Mouse (Mus musculus) forebrain, embryonic 16.5 days (tissue): ENCODE data around the gene Wrnip1. TPM values are rescaled to one million over a fixed set of nuclear protein-coding genes. Genes with fewer than 3 reads are reported as not detected.

Source experiments
- ATAC-seq: fragments of 200-750 bp; cut with Nextera tagmentation; 2 replicates; pipeline ENCODE4 v1.8.0; 2017; ENCODE audit warnings: mild to moderate bottlenecking, moderate library complexity
- H3K27ac ChIP-seq: fragments of 300-500 bp; sonication (generic); 2 replicates; pipeline ENCODE4 v1.5.1; 2014; ENCODE audit warnings: low read length, control low read depth
- H3K27me3 ChIP-seq: fragments of 300-500 bp; sonication (generic); replicated peaks from 2 replicates; pipeline ENCODE4 v1.6.1; 2014; ENCODE audit warnings: low read length; ENCODE audit not compliant: control insufficient read depth, insufficient read depth
- H3K36me3 ChIP-seq: fragments of 300-500 bp; sonication (generic); 2 replicates; pipeline ENCODE4 v1.6.1; 2014; ENCODE audit not compliant: control insufficient read depth, insufficient read depth
- H3K4me1 ChIP-seq: fragments of 300-500 bp; sonication (generic); replicated peaks from 2 replicates; pipeline ENCODE4 v1.6.1; 2014; ENCODE audit warnings: low read length; ENCODE audit not compliant: control insufficient read depth, insufficient read depth
- H3K4me2 ChIP-seq: fragments of 300-500 bp; sonication (generic); 2 replicates; pipeline ENCODE4 v1.6.1; 2014; ENCODE audit warnings: mild to moderate bottlenecking, low read length, control low read depth
- H3K4me3 ChIP-seq: fragments of 300-500 bp; sonication (generic); replicated peaks from 2 replicates; pipeline ENCODE4 v1.5.1; 2014; ENCODE audit warnings: mild to moderate bottlenecking, low read length, control low read depth
- H3K9ac ChIP-seq: fragments of 300-500 bp; sonication (generic); replicated peaks from 2 replicates; pipeline ENCODE4 v1.6.1; 2014; ENCODE audit warnings: low read depth, low read length, control low read depth
- H3K9me3 ChIP-seq: fragments of 300-500 bp; sonication (generic); 2 replicates; pipeline ENCODE4 v1.6.1; 2016; ENCODE audit warnings: low read length; ENCODE audit not compliant: control insufficient read depth
- whole genome bisulfite sequencing: fragments of 180-500 bp; shearing (Covaris S2); extraction: QIAGEN DNeasy Blood & Tissue Kit; methylation state at CpG from one replicate; pipeline ENCODE4 v1.1.7; 2014; 5-methylcytosine and 5-hydroxymethylcytosine counted together
- polyA plus RNA-seq: library from polyadenylated mRNA; unstranded; fragments of >200 nt; fragmentation: Nextera tagmentation; extraction: Ambion mirVana; gene quantifications from 2 replicates; pipeline ENCODE4 v1.2.1, GENCODE M21; 2015

Gene Wrnip1
- 32.3 and 32.7 TPM in 2 replicates for polyA plus RNA-seq

DNA sequence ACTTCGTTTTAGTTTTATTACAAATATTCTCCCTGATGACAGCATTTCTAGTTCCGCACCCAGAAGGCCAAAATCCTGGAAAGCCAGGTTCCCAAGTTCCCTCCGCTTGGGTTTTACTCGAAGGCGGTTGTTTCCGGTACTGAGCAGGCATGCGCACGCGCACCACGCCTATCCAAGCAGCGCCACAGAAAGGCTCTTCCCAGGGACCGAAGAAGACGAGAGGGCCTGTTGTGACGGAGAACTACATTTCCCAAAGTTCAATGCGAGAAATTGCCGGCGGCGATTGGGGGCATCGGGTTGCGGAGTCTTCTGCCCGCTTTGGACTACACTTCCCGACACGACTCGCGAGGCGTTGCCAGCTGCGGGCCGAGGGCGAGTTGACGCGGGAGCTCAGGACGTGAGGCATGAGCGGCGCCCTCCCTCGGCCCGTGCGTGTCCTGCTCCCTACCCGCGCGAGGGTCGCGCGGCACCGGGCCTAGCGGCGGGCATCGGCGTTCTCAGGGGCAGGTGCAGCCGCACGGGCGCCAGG lies at the start of gene Wrnip1:
TSS of gene Wrnip1 (plus strand) at position 346 of the 529 bp plus-strand sequence.
- H3K4me2 ChIP-seq: peak within 1 kb of the TSS; percentile 80
- peak; percentile 97 for ATAC-seq
- H3K27me3 ChIP-seq: no peaks in the 10 kb centered on the region
- under 1% methylated on average over 51 of the region's 51 CpGs for WGBS
- H3K27ac ChIP-seq: peak within 1 kb of the TSS; percentile 86
- peak within 1 kb of the TSS; percentile 96 for H3K4me3 ChIP-seq
- H3K9me3 ChIP-seq: no peaks in the 10 kb centered on the region
- H3K4me1 ChIP-seq: peaks cover 24% of the 10 kb centered on the region
- H3K36me3 ChIP-seq: 0 out of 2 replicates have a peak, but pooled peaks cover 7% of the 10 kb centered on the region
- peak within 1 kb of the TSS; percentile 90 for H3K9ac ChIP-seq

DNA sequence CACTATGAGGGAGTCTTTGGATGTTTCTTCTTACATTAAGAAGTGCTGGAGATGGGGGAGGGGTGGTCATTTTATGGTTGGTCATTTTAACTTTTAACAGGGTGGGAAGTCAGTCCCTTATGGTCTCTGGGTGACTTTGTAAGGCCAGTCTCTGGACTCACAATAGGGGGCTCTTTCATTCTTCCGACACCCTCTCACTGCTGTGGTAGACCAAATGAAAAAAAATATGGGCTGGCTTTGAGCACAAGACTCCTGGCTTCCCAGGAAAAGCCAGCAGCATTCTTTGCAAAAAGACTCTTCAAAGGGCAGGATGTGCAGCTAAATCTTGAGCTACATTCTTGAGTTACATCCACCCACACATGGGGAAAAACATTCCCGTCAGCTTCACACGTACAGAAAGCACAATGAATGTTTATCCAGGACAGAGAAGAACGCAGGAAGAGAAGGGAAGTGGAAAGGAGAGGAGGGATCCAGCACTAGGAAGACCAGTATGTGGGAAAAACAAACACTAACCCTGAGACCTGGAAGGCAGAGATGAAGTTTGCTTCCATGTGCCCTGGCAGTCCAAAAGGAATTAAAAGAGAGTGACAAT lies 49.7 kb upstream of the Wrnip1 start:
- Histone ChIP-seq H3K4me1 (no peaks in the 10 kb centered on the region), H3K9me3 (no peaks in the 10 kb centered on the region), H3K27ac (no peak overlapping the region), H3K27me3 (no peaks in the 10 kb centered on the region), H3K9ac (no peak overlapping the region), H3K36me3 (no peaks in the 10 kb centered on the region), H3K4me3 (no peak overlapping the region), H3K4me2 (no peak overlapping the region)
- 70% methylated on average over 4 of the region's 4 CpGs for WGBS
- no peak for ATAC-seq

DNA sequence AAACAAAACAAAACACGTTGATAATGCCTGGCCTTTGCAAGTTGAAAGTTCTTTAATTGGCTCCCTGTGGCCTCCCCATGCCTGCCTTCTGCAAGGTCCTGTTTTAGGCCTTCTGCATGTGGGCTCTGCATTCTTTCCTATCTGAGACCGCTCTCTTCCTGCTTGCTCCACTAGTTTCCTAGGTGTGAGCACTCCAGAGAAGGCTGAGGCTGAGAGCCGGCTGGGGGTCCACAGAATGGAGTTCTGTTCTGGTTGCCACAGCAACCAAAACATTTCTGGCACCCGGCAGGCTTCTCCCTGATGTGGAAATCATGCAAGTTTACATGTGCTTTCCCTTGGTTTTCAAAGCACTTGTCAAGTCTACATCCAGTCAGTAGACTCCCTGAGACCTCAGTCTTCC lies 42.8 kb upstream of the Wrnip1 start:
- H3K4me1 ChIP-seq: peaks cover 6% of the 10 kb centered on the region
- H3K9ac ChIP-seq: no peak overlapping the region
- no peaks in the 10 kb centered on the region for H3K9me3 ChIP-seq
- no peak overlapping the region for H3K27ac ChIP-seq
- peak; percentile 88 for ATAC-seq
- no peak overlapping the region for H3K4me3 ChIP-seq
- H3K4me2 ChIP-seq: no peak overlapping the region
- 9% methylated on average over 4 of the region's 4 CpGs for WGBS
- H3K36me3 ChIP-seq: no peaks in the 10 kb centered on the region
- no peaks in the 10 kb centered on the region for H3K27me3 ChIP-seq

DNA sequence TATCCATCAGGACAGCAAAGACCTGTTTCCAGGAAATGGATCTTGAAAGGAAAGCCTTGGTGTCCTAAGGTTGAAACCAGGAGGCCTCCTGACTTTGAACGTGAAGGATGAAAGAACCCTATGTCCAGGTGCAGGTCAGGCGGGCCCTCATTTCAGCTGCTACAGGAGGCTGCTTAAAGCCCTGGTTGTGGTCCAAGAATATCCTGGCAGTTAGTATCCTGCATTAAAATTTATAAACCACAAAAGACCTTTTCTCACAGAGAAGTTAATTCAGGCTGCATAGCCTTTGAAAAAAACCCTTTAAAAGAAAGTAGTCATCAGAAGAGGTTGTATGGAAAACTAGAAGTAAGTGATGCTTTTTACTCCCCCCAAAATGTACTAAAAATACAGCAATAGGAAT lies 41.0 kb upstream of the Wrnip1 start:
- Histone ChIP-seq H3K9ac (no peak overlapping the region), H3K4me2 (no peak overlapping the region), H3K27ac (no peak overlapping the region), H3K27me3 (no peaks in the 10 kb centered on the region), H3K9me3 (no peaks in the 10 kb centered on the region), H3K4me1 (peaks cover 6% of the 10 kb centered on the region), H3K36me3 (no peaks in the 10 kb centered on the region), H3K4me3 (no peak overlapping the region)
- WGBS: 72% methylated on average over 2 of the region's 2 CpGs
- no peak for ATAC-seq

DNA sequence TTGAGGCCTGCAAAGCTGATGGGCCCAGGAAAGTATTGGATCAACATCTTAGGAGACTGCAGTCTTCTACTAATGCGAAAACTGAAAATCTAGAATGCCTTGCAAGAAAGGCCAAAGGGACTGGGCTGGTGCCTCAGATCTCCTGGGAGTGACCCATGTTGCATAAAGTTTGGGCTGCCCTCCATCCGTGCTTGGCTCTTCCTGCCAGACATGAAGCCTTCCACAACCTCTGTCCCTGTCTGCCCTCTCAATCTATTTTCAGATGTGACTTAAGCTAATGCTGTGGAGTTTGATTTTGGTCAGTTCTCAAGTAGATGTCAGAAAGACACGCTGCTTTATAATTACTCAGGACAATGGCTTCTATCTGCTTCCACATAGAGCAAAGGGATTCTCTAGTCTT lies 38.7 kb upstream of the Wrnip1 start:
- Histone ChIP-seq H3K27ac (no peak overlapping the region), H3K9me3 (no peaks in the 10 kb centered on the region), H3K27me3 (no peaks in the 10 kb centered on the region), H3K9ac (no peak overlapping the region), H3K36me3 (no peaks in the 10 kb centered on the region), H3K4me3 (no peak overlapping the region), H3K4me2 (no peak overlapping the region), H3K4me1 (peaks cover 6% of the 10 kb centered on the region)
- no peak for ATAC-seq
- WGBS: 87% methylated on average over 3 of the region's 3 CpGs

DNA sequence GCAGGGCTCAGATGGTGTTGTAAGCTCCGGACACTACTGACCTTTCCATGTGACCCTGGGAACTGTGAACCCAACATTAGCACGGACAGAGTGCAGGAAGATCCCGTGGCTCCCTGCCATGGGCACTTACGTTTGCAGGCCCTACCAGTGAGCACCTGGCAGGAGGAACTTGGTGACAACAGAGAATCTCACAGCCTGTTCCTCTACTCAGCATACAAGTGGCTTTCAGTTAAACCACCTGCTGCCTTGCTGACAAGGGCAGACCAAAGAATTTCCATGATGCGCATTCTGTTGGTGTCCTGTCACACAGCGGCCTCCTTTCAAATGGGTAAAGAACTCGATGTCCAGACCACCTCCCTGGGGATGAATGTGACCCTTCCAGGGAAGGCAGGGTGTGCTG lies 37.4 kb upstream of the Wrnip1 start:
- Histone ChIP-seq H3K4me1 (peaks cover under 1% of the 10 kb centered on the region; the same call in 1 of the 2 replicates), H3K4me3 (no peak overlapping the region), H3K9ac (no peak overlapping the region), H3K27ac (no peak overlapping the region), H3K4me2 (no peak overlapping the region), H3K36me3 (no peaks in the 10 kb centered on the region), H3K9me3 (no peaks in the 10 kb centered on the region), H3K27me3 (no peaks in the 10 kb centered on the region)
- no peak for ATAC-seq
- WGBS: 44% methylated on average over 7 of the region's 7 CpGs

DNA sequence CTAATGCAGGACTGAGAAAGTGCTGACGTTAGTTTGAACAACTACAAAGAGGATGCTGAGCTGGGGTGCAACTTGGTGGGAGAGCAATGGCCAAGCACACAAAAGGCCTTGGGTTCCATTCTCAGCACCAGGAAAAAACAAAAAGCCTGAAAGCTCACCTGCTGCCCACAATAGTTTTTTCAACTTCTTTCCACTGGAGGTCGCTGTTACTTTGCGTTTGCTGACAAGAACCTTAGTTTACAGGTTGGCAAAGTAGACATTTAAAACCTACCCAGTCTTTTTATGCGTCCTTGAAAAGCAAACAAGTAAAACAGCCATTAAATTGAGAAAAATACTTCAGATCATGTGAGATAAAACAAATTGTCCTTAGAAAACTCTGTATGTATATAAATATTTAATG lies 33.7 kb upstream of the Wrnip1 start:
- H3K4me3 ChIP-seq: no peak overlapping the region
- H3K4me1 ChIP-seq: no peaks in the 10 kb centered on the region
- WGBS: 11% methylated on average over 4 of the region's 4 CpGs
- no peaks in the 10 kb centered on the region for H3K27me3 ChIP-seq
- no peak overlapping the region for H3K9ac ChIP-seq
- no peaks in the 10 kb centered on the region for H3K36me3 ChIP-seq
- no peak overlapping the region for H3K4me2 ChIP-seq
- H3K9me3 ChIP-seq: no peaks in the 10 kb centered on the region
- ATAC-seq: no peak
- H3K27ac ChIP-seq: no peak overlapping the region

DNA sequence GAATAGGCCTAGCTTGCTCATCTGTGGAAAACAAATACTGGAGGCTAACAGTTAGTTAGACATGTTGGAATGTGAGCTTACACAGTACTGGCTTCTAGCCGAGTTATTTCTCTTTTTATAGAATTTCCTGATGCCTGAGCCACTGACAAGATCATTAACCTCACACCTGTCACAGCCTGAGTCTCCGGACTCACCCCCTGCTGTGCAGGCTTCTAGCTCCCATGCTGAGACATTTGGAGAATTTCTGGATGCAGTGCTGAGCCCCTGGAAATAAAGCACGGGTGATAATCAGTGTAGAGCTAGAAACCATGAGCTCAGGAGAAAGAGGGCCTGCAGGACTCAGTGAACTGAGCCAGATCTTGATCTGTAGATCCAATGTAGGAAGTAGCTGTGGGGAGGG lies 31.9 kb upstream of the Wrnip1 start:
- H3K36me3 ChIP-seq: no peaks in the 10 kb centered on the region
- H3K4me2 ChIP-seq: no peak overlapping the region
- no peak overlapping the region for H3K27ac ChIP-seq
- H3K9ac ChIP-seq: no peak overlapping the region
- no peak overlapping the region for H3K4me3 ChIP-seq
- no peaks in the 10 kb centered on the region for H3K27me3 ChIP-seq
- no peaks in the 10 kb centered on the region for H3K9me3 ChIP-seq
- ATAC-seq: no peak
- WGBS: 13% methylated on average over 3 of the region's 3 CpGs
- no peaks in the 10 kb centered on the region for H3K4me1 ChIP-seq

DNA sequence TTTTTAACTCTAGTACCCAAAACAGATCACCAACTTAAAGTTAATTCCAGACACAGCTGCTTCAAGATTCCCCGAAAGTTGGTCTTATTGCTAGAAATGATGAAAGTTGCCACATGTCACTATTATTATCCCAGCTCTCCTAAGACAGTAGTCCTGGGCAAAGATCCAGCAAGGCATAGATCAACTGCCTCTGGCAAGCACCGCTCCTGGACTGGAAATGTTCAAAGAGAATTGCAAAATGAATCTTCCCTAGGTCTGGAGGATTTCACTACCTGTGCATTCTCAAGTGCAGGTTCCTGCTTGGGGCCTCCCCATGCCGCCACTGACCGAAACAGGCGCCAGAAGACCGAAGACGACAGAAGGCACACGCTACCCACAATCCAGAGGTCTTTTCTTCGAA lies 25.9 kb upstream of the Wrnip1 start:
- Histone ChIP-seq H3K27me3 (no peaks in the 10 kb centered on the region), H3K4me3 (no peak overlapping the region), H3K4me2 (no peak overlapping the region), H3K9me3 (no peaks in the 10 kb centered on the region), H3K36me3 (no peaks in the 10 kb centered on the region), H3K4me1 (no peaks in the 10 kb centered on the region), H3K27ac (no peak overlapping the region), H3K9ac (no peak overlapping the region)
- 95% methylated on average over 9 of the region's 9 CpGs for WGBS
- ATAC-seq: no peak

DNA sequence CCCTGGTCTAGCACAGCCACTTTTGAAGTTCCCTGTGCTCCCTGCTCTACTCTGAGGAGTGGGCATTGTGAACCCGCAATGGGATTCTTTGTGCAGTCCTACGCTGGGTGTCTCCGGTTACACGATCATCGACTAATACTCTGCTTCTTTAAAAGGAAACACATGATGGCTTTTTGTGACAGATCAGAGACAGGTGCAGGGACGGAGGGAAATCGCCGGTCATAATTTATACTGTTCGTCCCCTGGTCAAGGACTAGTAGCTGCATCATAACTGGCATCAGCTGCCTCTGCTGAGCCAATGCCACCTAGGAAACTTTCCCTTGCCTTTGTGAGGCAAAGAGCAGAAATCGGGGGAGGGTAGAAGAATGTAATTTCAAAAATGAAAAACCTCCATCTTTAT lies 25.5 kb upstream of the Wrnip1 start:
- Histone ChIP-seq H3K27ac (no peak overlapping the region), H3K4me1 (no peaks in the 10 kb centered on the region), H3K4me3 (no peak overlapping the region), H3K9ac (no peak overlapping the region), H3K27me3 (no peaks in the 10 kb centered on the region), H3K9me3 (no peaks in the 10 kb centered on the region), H3K36me3 (no peaks in the 10 kb centered on the region), H3K4me2 (no peak overlapping the region)
- 91% methylated on average over 10 of the region's 10 CpGs for WGBS
- ATAC-seq: no peak
